Mouse (Mus musculus): ENCODE measurements around the gene Slc20a1.
A peak's percentile ranks its signal among the peaks of the same experiment; 100 is the strongest.

Gene Slc20a1

GRCm38 (mm10) chr2:129198436-129199327 lies at the start of gene Slc20a1:
Slc20a1 (plus strand) TSS chr2:129198764.
- peak; percentile 99 for DNase-seq

GRCm38 (mm10) chr2:129148836-129149235 lies 49.7 kb upstream of the Slc20a1 start:
- DNase-seq, result no peak

- DNase-seq, result no peak
Measured at GRCm38 (mm10) chr2:129150386-129150785, 48.2 kb upstream of the Slc20a1 start.

- no peak for DNase-seq
Measured at GRCm38 (mm10) chr2:129151111-129151510, 47.5 kb upstream of the Slc20a1 start.

- no peak for DNase-seq
Measured at GRCm38 (mm10) chr2:129152751-129153150, 45.8 kb upstream of the Slc20a1 start.

- no peak for DNase-seq
Measured at GRCm38 (mm10) chr2:129164815-129165214, 33.7 kb upstream of the Slc20a1 start.

GRCm38 (mm10) chr2:129166466-129167463 lies 31.8 kb upstream of the Slc20a1 start:
- DNase-seq, result no peak

- DNase-seq, result no peak
Measured at GRCm38 (mm10) chr2:129173386-129173785, 25.2 kb upstream of the Slc20a1 start.

GRCm38 (mm10) chr2:129174474-129174873 lies 24.1 kb upstream of the Slc20a1 start:
- DNase-seq, result peak; percentile 19

GRCm38 (mm10) chr2:129175636-129176035 lies 22.9 kb upstream of the Slc20a1 start:
- no peak for DNase-seq

GRCm38 (mm10) chr2:129176676-129177420 lies 21.7 kb upstream of the Slc20a1 start:
- DNase-seq, result no peak

GRCm38 (mm10) chr2:129177661-129178060 lies 20.9 kb upstream of the Slc20a1 start:
- DNase-seq, result no peak

GRCm38 (mm10) chr2:129178182-129178908 lies 20.2 kb upstream of the Slc20a1 start:
- DNase-seq, result no peak

- no peak for DNase-seq
Measured at GRCm38 (mm10) chr2:129179946-129180853, 18.4 kb upstream of the Slc20a1 start.

GRCm38 (mm10) chr2:129181509-129181908 lies 17.1 kb upstream of the Slc20a1 start:
- DNase-seq, result no peak

- no peak for DNase-seq
Measured at GRCm38 (mm10) chr2:129182412-129182811, 16.2 kb upstream of the Slc20a1 start.

GRCm38 (mm10) chr2:129183561-129184031 lies 15.0 kb upstream of the Slc20a1 start:
- no peak for DNase-seq

GRCm38 (mm10) chr2:129184853-129185252 lies 13.7 kb upstream of the Slc20a1 start:
- no peak for DNase-seq

- DNase-seq, result no peak
Measured at GRCm38 (mm10) chr2:129185611-129186290, 12.8 kb upstream of the Slc20a1 start.

Measured in right cerebral cortex, postnatal 4 days (tissue).